Mouse (Mus musculus): ENCODE data around the gene D630023F18Rik.

Gene D630023F18Rik

GRCm38 (mm10) chr1:65122574-65123372 is at the start of gene D630023F18Rik:
D630023F18Rik (minus strand) TSS chr1:65123214.
- DNase-seq (ENCODE audit: low read depth, low spot score) = no peak

- DNase-seq (ENCODE audit: low read depth, low spot score) = no peak
Measured at GRCm38 (mm10) chr1:65171579-65171978, 48.6 kb upstream of the D630023F18Rik start.

- DNase-seq (ENCODE audit: low read depth, low spot score) = no peak
Measured at GRCm38 (mm10) chr1:65169947-65170346, 46.9 kb upstream of the D630023F18Rik start.

- DNase-seq (ENCODE audit: low read depth, low spot score) = no peak
Measured at GRCm38 (mm10) chr1:65169536-65169935, 46.5 kb upstream of the D630023F18Rik start.

- no peak for DNase-seq (ENCODE audit: low read depth, low spot score)
Measured at GRCm38 (mm10) chr1:65167496-65167895, 44.5 kb upstream of the D630023F18Rik start.

- no peak for DNase-seq (ENCODE audit: low read depth, low spot score)
Measured at GRCm38 (mm10) chr1:65162210-65162609, 39.2 kb upstream of the D630023F18Rik start.

GRCm38 (mm10) chr1:65156111-65156510 is 33.1 kb upstream of the D630023F18Rik start:
- no peak for DNase-seq (ENCODE audit: low read depth, low spot score)

- no peak for DNase-seq (ENCODE audit: low read depth, low spot score)
Measured at GRCm38 (mm10) chr1:65154814-65155213, 31.8 kb upstream of the D630023F18Rik start.

GRCm38 (mm10) chr1:65147971-65148370 is 25.0 kb upstream of the D630023F18Rik start:
- no peak for DNase-seq (ENCODE audit: low read depth, low spot score)

GRCm38 (mm10) chr1:65147326-65147725 is 24.3 kb upstream of the D630023F18Rik start:
- no peak for DNase-seq (ENCODE audit: low read depth, low spot score)

GRCm38 (mm10) chr1:65146601-65147000 is 23.6 kb upstream of the D630023F18Rik start:
- no peak for DNase-seq (ENCODE audit: low read depth, low spot score)

- DNase-seq (ENCODE audit: low read depth, low spot score) = no peak
Measured at GRCm38 (mm10) chr1:65144783-65145182, 21.8 kb upstream of the D630023F18Rik start.

GRCm38 (mm10) chr1:65137560-65137959 is 14.5 kb upstream of the D630023F18Rik start:
- no peak for DNase-seq (ENCODE audit: low read depth, low spot score)

- no peak for DNase-seq (ENCODE audit: low read depth, low spot score)
Measured at GRCm38 (mm10) chr1:65132833-65133232, 9.8 kb upstream of the D630023F18Rik start.

- no peak for DNase-seq (ENCODE audit: low read depth, low spot score)
Measured at GRCm38 (mm10) chr1:65131671-65132070, 8.7 kb upstream of the D630023F18Rik start.

GRCm38 (mm10) chr1:65130226-65130625 is 7.2 kb upstream of the D630023F18Rik start:
- no peak for DNase-seq (ENCODE audit: low read depth, low spot score)

- no peak for DNase-seq (ENCODE audit: low read depth, low spot score)
Measured at GRCm38 (mm10) chr1:65129634-65130180, 6.7 kb upstream of the D630023F18Rik start.

- DNase-seq (ENCODE audit: low read depth, low spot score) = no peak
Measured at GRCm38 (mm10) chr1:65119438-65119837, 3.6 kb downstream of the D630023F18Rik start, which contains the start of gene Gm28845. Gm28845 (minus strand) TSS chr1:65119558.

- DNase-seq (ENCODE audit: low read depth, low spot score) = no peak
Measured at GRCm38 (mm10) chr1:65118150-65118913, 4.7 kb downstream of the D630023F18Rik start.

- no peak for DNase-seq (ENCODE audit: low read depth, low spot score)
Measured at GRCm38 (mm10) chr1:65113536-65114172, 9.4 kb downstream of the D630023F18Rik start.

- no peak for DNase-seq (ENCODE audit: low read depth, low spot score)
Measured at GRCm38 (mm10) chr1:65112807-65113196, 10.2 kb downstream of the D630023F18Rik start.

All from c-Kit-negative CD71-positive TER-119-positive erythroid progenitor cells, embryonic 14.5 days (primary cell).